Mouse (Mus musculus) hindbrain, postnatal 0 days (tissue): ENCODE data around the gene Ppfibp1. TPM values are rescaled to one million over a fixed set of nuclear protein-coding genes. Genes with fewer than 3 reads are reported as not detected.

Experiments used
- ATAC-seq: fragments of 200-750 bp; cut with Nextera tagmentation; 2 replicates; pipeline ENCODE4 v1.8.0; 2017; ENCODE audit warnings: mild to moderate bottlenecking, moderate TSS enrichment, moderate library complexity
- DNase-seq: peaks from one replicate; pipeline ENCODE4 v3.0.0-alpha.2; 2015; ENCODE audit warnings: low spot score
- H3K27ac ChIP-seq: fragments of 300-500 bp; sonication (generic); 2 replicates; pipeline ENCODE4 v1.5.1; 2014; ENCODE audit warnings: mild to moderate bottlenecking
- H3K27me3 ChIP-seq: fragments of 300-500 bp; sonication (generic); 2 replicates; pipeline ENCODE4 v1.6.1; 2014; ENCODE audit warnings: low read length, mixed read lengths; ENCODE audit not compliant: insufficient read depth
- H3K36me3 ChIP-seq: fragments of 300-500 bp; sonication (generic); 2 replicates; pipeline ENCODE4 v1.6.1; 2014; ENCODE audit warnings: low read length, mixed read lengths; ENCODE audit not compliant: insufficient read depth
- H3K4me1 ChIP-seq: fragments of 300-500 bp; sonication (generic); 2 replicates; pipeline ENCODE4 v1.6.1; 2014; ENCODE audit warnings: antibody characterized with exemption, low read length, mixed read lengths; ENCODE audit not compliant: insufficient read depth
- H3K4me2 ChIP-seq: fragments of 300-500 bp; sonication (generic); 2 replicates; pipeline ENCODE4 v1.6.1; 2014; ENCODE audit warnings: low read depth, mild to moderate bottlenecking, low read length, moderate library complexity, mixed read lengths
- H3K4me3 ChIP-seq: fragments of 300-500 bp; sonication (generic); 2 replicates; pipeline ENCODE4 v1.5.1; 2014; ENCODE audit warnings: low read length
- H3K9ac ChIP-seq: fragments of 300-500 bp; sonication (generic); replicated peaks from 2 replicates; pipeline ENCODE4 v1.6.1; 2014; ENCODE audit warnings: mild to moderate bottlenecking, low read length, moderate library complexity, mixed read lengths
- H3K9me3 ChIP-seq: fragments of 300-500 bp; sonication (generic); 2 replicates; pipeline ENCODE4 v1.6.1; 2016; ENCODE audit warnings: low read length, mixed read lengths
- CTCF ChIP-seq: IDR thresholded peaks from 2 replicates; pipeline ENCODE4 v1.5.1; 2016; ENCODE audit warnings: antibody characterized with exemption, control low read depth, low read depth
- WGBS: fragments of 180-500 bp; shearing (Covaris S2); extraction: QIAGEN DNeasy Blood & Tissue Kit; methylation state at CpG from one replicate; pipeline ENCODE4 v1.1.7; 2014; 5-methylcytosine and 5-hydroxymethylcytosine counted together
- polyA plus RNA-seq: library from polyadenylated mRNA; unstranded; fragments of >200 nt; fragmentation: Nextera tagmentation; extraction: Ambion mirVana; gene quantifications from 2 replicates; pipeline ENCODE4 v1.2.1, GENCODE M21; 2015
- total RNA-seq: library from RNA; depleted of rRNA; stranded (reverse); fragments of >200 nt; gene quantifications from 2 replicates; pipeline ENCODE4 v1.2.3, GENCODE M21; 2014

Ppfibp1 gene
- total and polyA plus RNA-seq, 2 experiments from 2014 or later = 16.3 to 26.8 TPM

- Histone ChIP-seq H3K27ac (no peak overlapping the region), H3K27me3 (no peaks in the 10 kb centered on the region), H3K4me1 (no peaks in the 10 kb centered on the region), H3K9me3 (no peaks in the 10 kb centered on the region), H3K4me3 (no peak overlapping the region), H3K36me3 (no peaks in the 10 kb centered on the region), H3K9ac (no peak overlapping the region), H3K4me2 (peak overlapping the region; percentile 17)
- DNase-seq (no peak), ATAC-seq (no peak)
- no peak for TF ChIP-seq CTCF
These were observed 2.3 kb downstream of the Ppfibp1 start for GRCm38 (mm10) chr6:146890633-146891032.

- H3K4me3 ChIP-seq = no peak overlapping the region
- ATAC-seq (no peak), DNase-seq (no peak)
- no peaks in the 10 kb centered on the region for H3K27me3 ChIP-seq
- no peaks in the 10 kb centered on the region for H3K4me1 ChIP-seq
- H3K9me3 ChIP-seq = no peaks in the 10 kb centered on the region
- WGBS = 72% methylated on average over 2 of the region's 2 CpGs
- no peak overlapping the region for H3K27ac ChIP-seq
- no peak overlapping the region for H3K9ac ChIP-seq
- H3K36me3 ChIP-seq = no peaks in the 10 kb centered on the region
- no peak overlapping the region for H3K4me2 ChIP-seq
- TF ChIP-seq CTCF = no peak
These were observed 5.6 kb downstream of the Ppfibp1 start for GRCm38 (mm10) chr6:146893890-146894289.

DNA sequence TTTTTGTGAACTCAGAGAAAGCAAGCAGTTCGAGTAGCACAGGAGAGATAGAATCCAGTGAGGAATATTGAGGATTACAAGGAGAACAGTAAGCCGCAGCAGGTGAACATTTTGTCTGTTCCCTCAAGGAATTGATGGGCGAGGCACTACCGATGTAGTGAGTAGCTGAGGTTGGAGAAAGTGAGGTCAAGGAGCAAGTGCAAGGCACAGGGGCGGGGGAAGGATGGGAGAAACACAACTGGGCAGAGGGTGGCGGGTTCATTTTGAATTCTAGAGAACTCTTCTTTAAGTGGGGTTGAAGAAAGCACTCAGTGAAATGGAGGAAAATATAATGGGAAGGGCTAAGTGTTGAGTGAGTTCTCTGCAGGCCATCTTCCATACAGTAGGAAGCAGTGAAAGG lies 10.4 kb downstream of the Ppfibp1 start:
- Histone ChIP-seq H3K36me3 (no peaks in the 10 kb centered on the region), H3K27ac (no peak overlapping the region), H3K4me3 (no peak overlapping the region), H3K4me2 (no peak overlapping the region), H3K9me3 (no peaks in the 10 kb centered on the region), H3K27me3 (no peaks in the 10 kb centered on the region), H3K4me1 (no peaks in the 10 kb centered on the region), H3K9ac (no peak overlapping the region)
- 82% methylated on average over 6 of the region's 6 CpGs for WGBS
- ATAC-seq (no peak), DNase-seq (no peak)
- no peak for TF ChIP-seq CTCF

DNA sequence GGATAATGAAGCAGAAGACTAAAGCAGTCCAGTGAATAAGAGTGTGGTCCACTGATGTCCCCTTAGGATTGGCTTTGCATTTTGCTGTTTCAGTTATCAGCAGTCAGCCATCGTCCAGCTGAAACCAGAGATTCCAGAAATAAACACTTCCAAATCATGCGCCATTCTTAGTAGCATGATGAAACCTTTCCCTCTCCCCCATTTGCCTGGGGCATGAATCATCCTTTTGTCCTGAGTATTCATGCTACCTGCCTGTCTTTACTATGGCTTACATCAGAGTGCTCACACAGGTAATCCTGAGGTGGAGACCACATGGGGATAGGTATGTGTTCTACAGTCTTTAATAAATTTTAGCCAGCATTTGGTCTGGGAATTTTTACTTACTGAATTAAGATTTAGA lies 11.4 kb downstream of the Ppfibp1 start:
- Histone ChIP-seq H3K27me3 (no peaks in the 10 kb centered on the region), H3K4me1 (no peaks in the 10 kb centered on the region), H3K36me3 (no peaks in the 10 kb centered on the region), H3K4me2 (no peak overlapping the region), H3K27ac (no peak overlapping the region), H3K9me3 (no peaks in the 10 kb centered on the region), H3K9ac (no peak overlapping the region), H3K4me3 (no peak overlapping the region)
- DNase-seq (no peak), ATAC-seq (no peak)
- 79% methylated on average over 2 of the region's 2 CpGs for WGBS
- TF ChIP-seq CTCF = no peak

DNA sequence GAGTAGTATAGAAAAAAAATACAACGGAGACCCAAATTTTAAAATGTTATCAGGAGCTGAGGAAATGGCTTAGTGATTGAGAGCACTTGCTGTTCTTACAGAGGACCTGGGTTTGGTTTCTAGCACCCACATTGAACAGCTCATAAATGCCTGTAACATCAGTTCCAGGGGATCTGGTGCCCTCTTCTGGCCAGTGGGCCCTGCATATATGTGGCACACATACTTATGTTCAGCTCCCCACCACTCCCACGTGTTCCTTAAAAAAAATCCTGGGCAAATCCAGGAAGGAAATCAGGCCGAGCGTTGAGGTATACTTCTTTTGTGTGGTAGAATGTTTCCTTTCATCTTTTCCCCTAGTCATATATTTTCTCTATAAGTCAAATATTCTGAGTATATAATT lies 13.6 kb downstream of the Ppfibp1 start:
- H3K27me3 ChIP-seq = no peaks in the 10 kb centered on the region
- no peak overlapping the region for H3K4me3 ChIP-seq
- WGBS = 93% methylated on average over 4 of the region's 4 CpGs
- H3K27ac ChIP-seq = no peak overlapping the region
- H3K9me3 ChIP-seq = no peaks in the 10 kb centered on the region
- DNase-seq (no peak), ATAC-seq (no peak)
- H3K4me1 ChIP-seq = 0 out of 2 replicates have a peak, but pooled peaks cover 4% of the 10 kb centered on the region
- no peak for TF ChIP-seq CTCF
- H3K4me2 ChIP-seq = no peak overlapping the region
- H3K9ac ChIP-seq = no peak overlapping the region
- H3K36me3 ChIP-seq = no peaks in the 10 kb centered on the region

GRCm38 (mm10) chr6:146903632-146904031 lies 15.3 kb downstream of the Ppfibp1 start:
- Histone ChIP-seq H3K9me3 (no peaks in the 10 kb centered on the region), H3K27me3 (no peaks in the 10 kb centered on the region), H3K9ac (no peak overlapping the region), H3K36me3 (no peaks in the 10 kb centered on the region), H3K4me1 (0 out of 2 replicates have a peak, but pooled peaks cover 6% of the 10 kb centered on the region), H3K27ac (no peak overlapping the region), H3K4me3 (no peak overlapping the region), H3K4me2 (no peak overlapping the region)
- ATAC-seq (no peak), DNase-seq (no peak)
- no peak for TF ChIP-seq CTCF
- 80% methylated on average over 2 of the region's 2 CpGs for WGBS

- Histone ChIP-seq H3K4me2 (no peak overlapping the region), H3K4me3 (no peak overlapping the region), H3K9me3 (no peaks in the 10 kb centered on the region), H3K36me3 (no peaks in the 10 kb centered on the region), H3K4me1 (0 out of 2 replicates have a peak, but pooled peaks cover 6% of the 10 kb centered on the region), H3K27me3 (no peaks in the 10 kb centered on the region), H3K9ac (no peak overlapping the region), H3K27ac (no peak overlapping the region)
- no peak for TF ChIP-seq CTCF
- 68% methylated on average over 3 of the region's 3 CpGs for WGBS
- DNase-seq (no peak), ATAC-seq (no peak)
These were observed 16.4 kb downstream of the Ppfibp1 start for GRCm38 (mm10) chr6:146904707-146905106.
